Mouse (Mus musculus): ENCODE measurements around the gene Ilkap. TPM values are rescaled to one million over a fixed set of nuclear protein-coding genes. Genes with fewer than 3 reads are reported as not detected.

Ilkap gene
- polyA plus RNA-seq (2015; fragmentation: Nextera tagmentation; extraction: Ambion mirVana): 145 and 147 TPM in 2 replicates

DNA sequence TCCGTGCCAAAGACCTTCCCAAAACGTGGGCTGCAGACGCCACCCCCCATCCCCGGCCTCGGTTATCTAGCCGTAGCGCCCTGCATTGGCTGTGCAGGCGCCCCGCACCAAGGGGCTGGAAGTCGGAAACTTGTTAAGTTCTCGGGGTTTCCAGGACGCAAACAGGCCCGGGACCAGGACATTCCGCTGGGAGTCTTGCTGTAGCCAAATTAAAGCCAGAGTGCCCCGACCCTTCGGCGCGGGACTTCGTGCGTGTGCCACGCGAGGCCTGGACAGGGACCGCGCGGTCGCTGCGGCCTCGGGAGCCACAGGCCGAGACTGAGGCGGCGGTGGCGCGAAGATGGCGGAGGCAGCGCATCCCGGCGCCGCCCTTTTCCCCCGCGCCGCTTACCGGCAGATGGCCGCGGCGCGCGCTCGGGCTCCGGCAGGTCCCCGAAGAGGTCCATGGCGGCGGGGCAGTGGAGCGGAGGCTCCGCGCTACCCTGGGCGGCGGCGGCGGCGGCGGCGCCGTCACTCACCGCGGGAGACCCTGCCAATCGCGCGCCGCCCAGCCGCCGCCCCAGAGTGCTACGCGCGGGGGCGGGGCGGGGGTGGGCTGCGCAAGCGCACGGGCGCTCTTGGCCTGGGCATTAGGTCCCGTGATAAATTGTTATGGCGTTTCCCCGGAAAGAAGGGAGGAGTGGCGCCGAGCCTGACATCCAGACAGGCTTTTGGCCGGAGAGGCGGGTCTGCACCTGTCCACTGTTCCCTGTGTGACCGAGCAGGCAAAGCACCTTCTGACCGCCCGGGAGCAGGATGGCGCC, at the start of gene Ilkap:
Gene Ilkap, minus strand, starts transcription at position 556 of the 803 bp plus-strand sequence.
- Histone ChIP-seq H3K27ac (replicated peaks) (peak within 1 kb of the TSS; percentile 91), H3K4me2 (peak within 1 kb of the TSS; percentile 84), H3K4me1 (replicated peaks) (peaks cover 28% of the 10 kb centered on the region), H3K27me3 (no peaks in the 10 kb centered on the region), H3K4me3 (peak within 1 kb of the TSS; percentile 78), H3K36me3 (0 out of 2 replicates have a peak, but pooled peaks cover 12% of the 10 kb centered on the region), H3K9ac (peak within 1 kb of the TSS; percentile 75), H3K9me3 (no peaks in the 10 kb centered on the region)
- under 1% methylated on average over 66 of the region's 91 CpGs for WGBS
- ATAC-seq (ENCODE audit: low FRiP score, low read depth): peak; percentile 95

DNA sequence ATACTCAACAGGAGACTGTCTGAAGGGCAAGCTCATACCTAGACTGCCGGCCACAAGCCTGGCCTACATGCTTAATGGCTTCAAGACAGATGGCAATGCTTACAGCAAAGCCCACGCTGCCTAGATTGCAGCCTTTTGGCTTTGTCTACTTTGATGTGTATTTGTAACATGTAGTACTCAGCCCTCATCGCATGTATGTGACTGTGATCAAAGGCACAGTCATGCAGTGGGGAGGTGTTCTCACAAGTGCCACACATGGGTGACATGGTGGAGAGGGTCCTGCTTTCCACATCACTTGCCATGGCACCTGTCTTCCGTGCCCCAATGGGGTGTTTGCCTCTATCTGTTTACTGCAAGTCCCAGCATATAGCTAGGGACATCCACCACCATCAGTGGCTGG, 47.9 kb upstream of the Ilkap start:
- H3K27me3 ChIP-seq: no peaks in the 10 kb centered on the region
- H3K9ac ChIP-seq: no peak overlapping the region
- no peaks in the 10 kb centered on the region for H3K9me3 ChIP-seq
- no peak overlapping the region for H3K4me2 ChIP-seq
- WGBS: 93% methylated on average over 4 of the region's 4 CpGs
- H3K36me3 ChIP-seq: peaks cover 54% of the 10 kb centered on the region
- no peak overlapping the region for H3K27ac ChIP-seq (replicated peaks)
- H3K4me3 ChIP-seq: no peak overlapping the region
- H3K4me1 ChIP-seq (replicated peaks): no peaks in the 10 kb centered on the region
- no peak for ATAC-seq (ENCODE audit: low FRiP score, low read depth)

DNA sequence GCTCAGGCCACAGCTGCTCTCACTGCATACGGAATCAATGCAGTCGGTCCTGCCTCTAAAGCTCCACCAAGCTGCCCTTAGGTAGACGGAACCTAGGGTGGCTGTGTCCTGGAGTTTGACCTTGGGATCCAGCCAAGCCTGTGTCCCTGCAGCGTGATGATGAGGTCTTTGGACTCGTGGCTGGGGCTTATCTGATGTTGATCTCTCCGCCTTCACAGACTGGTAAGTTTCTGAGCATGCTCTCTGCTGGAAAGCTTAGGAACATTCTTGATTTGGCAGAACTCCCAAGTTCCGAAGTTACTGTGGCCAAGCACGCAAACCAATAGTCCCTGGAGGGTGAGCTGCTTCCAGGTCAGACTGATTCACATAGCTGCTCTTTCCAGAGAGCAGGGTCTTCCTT, 47.4 kb upstream of the Ilkap start:
- Histone ChIP-seq H3K4me1 (replicated peaks) (no peaks in the 10 kb centered on the region), H3K4me3 (no peak overlapping the region), H3K36me3 (peaks cover 54% of the 10 kb centered on the region), H3K4me2 (no peak overlapping the region), H3K9ac (no peak overlapping the region), H3K9me3 (no peaks in the 10 kb centered on the region), H3K27ac (replicated peaks) (no peak overlapping the region), H3K27me3 (no peaks in the 10 kb centered on the region)
- 74% methylated on average over 8 of the region's 8 CpGs for WGBS
- no peak for ATAC-seq (ENCODE audit: low FRiP score, low read depth)

DNA sequence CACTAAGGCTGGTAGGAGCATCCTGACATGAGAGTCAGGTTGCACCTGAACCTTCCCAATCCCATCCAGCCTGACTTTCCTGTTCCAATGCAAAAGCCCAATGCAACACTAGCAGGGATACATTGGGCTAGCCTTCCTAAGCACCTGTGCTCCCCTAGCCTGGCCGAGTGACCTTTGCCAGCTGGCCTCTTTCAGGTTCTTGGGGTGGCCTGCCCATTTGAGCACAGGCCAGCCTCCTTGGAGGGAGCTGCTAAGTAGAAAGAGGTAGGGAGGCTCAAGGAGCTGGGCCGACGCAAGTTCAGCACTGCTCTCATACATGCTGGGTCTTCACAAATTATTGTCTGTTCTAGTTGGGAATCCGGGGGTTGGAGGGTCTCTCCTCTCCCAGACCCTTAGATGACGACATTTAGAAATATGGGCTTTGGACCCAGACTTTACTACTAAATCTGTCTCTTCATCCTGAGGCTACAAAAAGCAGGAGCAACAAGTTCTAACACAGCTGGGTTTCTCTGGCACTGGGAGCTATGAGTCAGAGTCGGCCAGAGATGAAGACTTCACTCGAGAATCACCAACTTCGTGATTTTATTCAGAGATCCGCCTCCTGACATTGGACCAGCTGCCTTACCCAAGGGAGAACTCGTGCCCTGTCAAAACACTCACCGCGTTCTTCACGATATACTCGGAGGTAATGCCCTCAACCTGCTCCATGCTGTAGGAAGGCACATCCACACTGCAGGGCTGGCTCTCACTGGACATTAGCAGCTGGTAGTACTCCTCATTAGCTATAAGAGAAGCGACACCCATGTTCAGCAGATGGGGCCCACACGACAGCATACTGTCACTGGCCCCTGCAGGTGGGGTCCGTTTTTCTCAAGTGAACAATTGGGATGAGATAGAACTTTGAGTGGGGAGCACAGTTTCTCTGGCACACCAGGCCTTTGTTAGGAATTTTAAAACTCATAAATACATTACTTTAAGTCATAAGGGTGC, 46.5 kb upstream of the Ilkap start:
- H3K27ac ChIP-seq (replicated peaks): no peak overlapping the region
- WGBS: 93% methylated on average over 17 of the region's 17 CpGs
- H3K4me1 ChIP-seq (replicated peaks): no peaks in the 10 kb centered on the region
- no peak for ATAC-seq (ENCODE audit: low FRiP score, low read depth)
- H3K36me3 ChIP-seq: peaks cover 55% of the 10 kb centered on the region
- H3K9me3 ChIP-seq: no peaks in the 10 kb centered on the region
- H3K27me3 ChIP-seq: no peaks in the 10 kb centered on the region
- no peak overlapping the region for H3K4me3 ChIP-seq
- H3K4me2 ChIP-seq: no peak overlapping the region
- H3K9ac ChIP-seq: no peak overlapping the region

DNA sequence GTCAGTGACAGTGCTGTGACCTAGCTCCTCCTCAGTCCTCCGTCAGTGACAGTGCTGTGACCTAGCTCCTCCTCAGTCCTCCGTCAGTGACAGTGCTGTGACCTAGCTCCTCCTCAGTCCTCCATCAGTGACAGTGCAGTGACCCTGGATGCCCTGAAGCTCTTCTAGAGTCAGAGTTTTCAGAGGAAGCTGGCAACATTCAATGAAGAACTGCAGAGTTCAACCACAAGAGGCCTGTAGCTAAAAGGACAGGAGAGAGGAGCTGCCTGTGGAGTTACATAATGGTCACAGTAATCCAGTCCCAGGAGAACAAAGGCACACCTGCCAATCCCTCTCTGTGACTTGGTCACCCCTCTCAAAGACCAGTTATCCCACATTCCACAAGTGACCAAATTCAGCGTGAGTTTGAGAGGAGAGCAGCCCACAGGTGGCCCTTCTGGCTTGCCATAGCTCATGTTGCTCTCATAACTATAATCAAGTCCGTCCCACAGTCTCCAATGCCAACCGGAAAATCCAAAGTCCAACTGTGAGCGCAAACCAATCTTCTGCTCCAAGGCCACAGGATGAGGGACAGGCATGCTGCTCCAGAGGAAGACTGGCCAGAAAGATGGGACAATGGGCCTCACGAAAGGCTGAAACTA, 43.9 kb upstream of the Ilkap start:
- no peak for ATAC-seq (ENCODE audit: low FRiP score, low read depth)
- Histone ChIP-seq H3K4me1 (replicated peaks) (no peaks in the 10 kb centered on the region), H3K4me3 (no peak overlapping the region), H3K4me2 (no peak overlapping the region), H3K9ac (no peak overlapping the region), H3K27me3 (no peaks in the 10 kb centered on the region), H3K9me3 (no peaks in the 10 kb centered on the region), H3K27ac (replicated peaks) (no peak overlapping the region), H3K36me3 (peaks cover 48% of the 10 kb centered on the region)
- 76% methylated on average over 7 of the region's 7 CpGs for WGBS

DNA sequence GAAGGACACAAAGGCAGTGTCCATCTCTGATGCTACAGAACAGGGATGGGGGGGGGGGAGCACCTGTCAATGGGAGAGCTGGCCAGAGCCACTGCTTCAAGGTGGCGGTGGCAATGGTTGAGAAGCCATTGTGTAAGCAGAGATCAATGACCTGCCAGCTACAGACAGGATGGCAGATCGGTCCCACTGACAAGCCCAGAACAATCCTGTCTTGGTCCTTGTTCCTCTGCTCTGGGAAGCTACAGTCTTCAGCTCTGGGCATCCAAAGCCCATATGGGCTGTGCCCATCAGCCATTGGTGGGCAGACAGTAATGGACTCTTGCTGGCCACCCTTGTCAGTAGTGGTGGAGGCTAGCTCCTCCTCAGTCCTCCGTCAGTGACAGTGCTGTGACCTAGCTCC, 43.2 kb upstream of the Ilkap start:
- H3K36me3 ChIP-seq: peaks cover 42% of the 10 kb centered on the region
- WGBS: 96% methylated on average over 3 of the region's 3 CpGs

DNA sequence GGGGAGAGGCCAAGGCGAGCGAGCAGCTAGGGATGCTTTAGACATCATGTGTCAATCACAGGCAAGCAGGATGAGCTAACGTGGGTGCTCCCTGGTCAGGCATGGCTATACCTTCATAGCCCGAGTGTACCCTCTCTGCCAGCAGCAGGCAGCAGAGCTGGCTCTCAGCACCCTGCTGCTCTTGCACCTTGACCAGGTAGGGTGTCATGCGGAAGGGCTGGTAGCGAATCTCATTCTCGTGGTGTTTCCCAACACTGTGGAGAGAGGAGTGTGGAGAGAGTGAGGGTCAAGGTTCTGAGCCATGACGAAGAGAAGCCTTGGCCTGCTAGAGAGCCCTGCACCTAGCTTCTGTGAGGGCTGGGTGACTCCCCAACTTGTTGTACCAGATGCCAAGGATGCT, 41.2 kb upstream of the Ilkap start:
- H3K4me3 ChIP-seq: no peak overlapping the region
- H3K27me3 ChIP-seq: no peaks in the 10 kb centered on the region
- no peak overlapping the region for H3K27ac ChIP-seq (replicated peaks)
- H3K9ac ChIP-seq: no peak overlapping the region
- WGBS: 90% methylated on average over 8 of the region's 8 CpGs
- ATAC-seq (ENCODE audit: low FRiP score, low read depth): no peak
- H3K4me1 ChIP-seq (replicated peaks): peaks cover 17% of the 10 kb centered on the region
- peaks cover 29% of the 10 kb centered on the region for H3K36me3 ChIP-seq
- H3K9me3 ChIP-seq: no peaks in the 10 kb centered on the region
- no peak overlapping the region for H3K4me2 ChIP-seq

More for the DNA sequence above, 43.2 kb upstream of the Ilkap start:
- H3K4me1 ChIP-seq (replicated peaks): peaks cover 2% of the 10 kb centered on the region
- H3K9me3 ChIP-seq: no peaks in the 10 kb centered on the region
- no peak overlapping the region for H3K4me3 ChIP-seq
- H3K9ac ChIP-seq: no peak overlapping the region
- no peaks in the 10 kb centered on the region for H3K27me3 ChIP-seq
- no peak for ATAC-seq (ENCODE audit: low FRiP score, low read depth)
- no peak overlapping the region for H3K27ac ChIP-seq (replicated peaks)
- no peak overlapping the region for H3K4me2 ChIP-seq

DNA sequence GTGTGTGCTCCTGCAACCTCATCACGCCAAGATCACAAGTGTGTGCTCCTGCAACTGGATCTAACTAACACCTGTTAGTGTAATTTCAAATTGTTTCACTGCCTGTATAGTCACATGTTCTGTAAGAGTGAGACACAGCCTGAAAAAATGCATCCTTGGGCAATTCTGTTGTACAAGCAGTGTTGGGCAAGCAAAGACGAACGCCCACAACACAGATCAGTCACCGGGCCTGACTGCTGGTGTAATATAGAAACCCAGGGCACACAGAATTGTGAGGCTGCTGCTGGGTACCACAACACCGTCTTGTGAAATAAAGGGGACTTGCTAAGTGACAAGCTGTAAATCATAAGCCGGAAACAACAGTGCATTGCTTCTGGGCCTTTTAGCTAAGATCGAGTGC, 39.0 kb upstream of the Ilkap start:
- no peak overlapping the region for H3K27ac ChIP-seq (replicated peaks)
- no peak for ATAC-seq (ENCODE audit: low FRiP score, low read depth)
- no peak overlapping the region for H3K4me2 ChIP-seq
- WGBS: 93% methylated on average over 7 of the region's 7 CpGs
- H3K4me3 ChIP-seq: no peak overlapping the region
- H3K36me3 ChIP-seq: peaks cover 20% of the 10 kb centered on the region; the same call in 1 of the 2 replicates
- peaks cover 17% of the 10 kb centered on the region for H3K4me1 ChIP-seq (replicated peaks)
- no peaks in the 10 kb centered on the region for H3K27me3 ChIP-seq
- H3K9me3 ChIP-seq: no peaks in the 10 kb centered on the region
- no peak overlapping the region for H3K9ac ChIP-seq

DNA sequence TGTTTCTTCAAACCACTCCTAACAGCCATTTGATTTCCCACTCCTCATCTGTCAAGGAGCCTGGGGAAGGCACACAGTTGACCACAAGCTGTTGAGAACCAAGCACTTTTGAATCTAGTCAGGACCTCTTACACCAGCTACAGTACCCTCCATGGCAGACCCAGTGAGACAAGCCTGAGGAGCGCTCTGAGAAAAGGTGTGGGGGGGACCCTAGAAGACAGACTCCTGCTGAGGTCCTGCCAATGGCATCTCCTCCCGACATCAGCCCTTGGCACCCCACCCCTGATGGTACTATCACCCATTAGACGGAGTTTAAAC, 38.4 kb upstream of the Ilkap start:
- peaks cover 17% of the 10 kb centered on the region for H3K4me1 ChIP-seq (replicated peaks)
- 92% methylated on average over 3 of the region's 3 CpGs for WGBS
- no peak overlapping the region for H3K9ac ChIP-seq
- no peak overlapping the region for H3K4me2 ChIP-seq
- H3K27ac ChIP-seq (replicated peaks): no peak overlapping the region
- H3K9me3 ChIP-seq: no peaks in the 10 kb centered on the region
- no peak for ATAC-seq (ENCODE audit: low FRiP score, low read depth)
- H3K36me3 ChIP-seq: peaks cover 21% of the 10 kb centered on the region; the same call in 1 of the 2 replicates
- no peak overlapping the region for H3K4me3 ChIP-seq
- H3K27me3 ChIP-seq: no peaks in the 10 kb centered on the region

DNA sequence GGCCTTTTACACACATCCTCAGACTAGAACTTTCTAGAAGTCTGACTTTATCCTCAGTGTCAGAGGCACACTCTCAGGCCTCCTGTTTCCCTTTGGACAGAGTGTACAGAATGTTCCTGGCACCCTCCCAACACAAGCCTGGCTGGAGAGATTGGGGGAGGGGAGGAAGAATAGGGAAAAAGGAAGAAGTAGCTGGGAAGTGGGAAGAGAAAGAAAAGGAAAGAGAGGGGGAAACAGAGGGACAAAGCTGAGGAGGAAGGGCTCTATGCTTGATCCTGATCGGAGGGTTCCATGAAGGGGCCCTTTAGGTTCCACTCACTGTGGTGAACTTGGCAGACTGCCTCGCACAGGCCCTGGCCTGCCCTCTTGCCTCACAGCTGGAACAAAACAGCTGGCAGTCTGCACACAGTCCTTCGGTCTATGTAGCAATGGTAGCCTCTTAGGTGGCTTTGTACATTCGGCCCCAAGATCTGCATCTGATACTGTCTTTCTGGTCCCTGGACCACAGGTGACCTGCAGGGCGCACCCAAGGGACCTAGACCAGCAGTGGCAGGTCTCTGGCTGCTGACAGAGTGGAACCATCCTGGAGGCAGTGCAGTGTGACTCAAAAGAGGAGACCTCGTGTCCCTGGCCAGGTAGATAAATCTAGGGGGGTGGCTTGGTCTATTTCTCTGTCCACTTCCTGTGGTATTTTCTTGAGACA, 37.9 kb upstream of the Ilkap start:
- Histone ChIP-seq H3K27ac (replicated peaks) (no peak overlapping the region; the same call in 1 of the 2 replicates), H3K4me1 (replicated peaks) (peaks cover 17% of the 10 kb centered on the region), H3K4me2 (no peak overlapping the region), H3K27me3 (no peaks in the 10 kb centered on the region), H3K9me3 (no peaks in the 10 kb centered on the region), H3K4me3 (no peak overlapping the region), H3K36me3 (peaks cover 26% of the 10 kb centered on the region; the same call in 1 of the 2 replicates), H3K9ac (no peak overlapping the region)
- WGBS: 61% methylated on average over 6 of the region's 6 CpGs
- ATAC-seq (ENCODE audit: low FRiP score, low read depth): no peak

DNA sequence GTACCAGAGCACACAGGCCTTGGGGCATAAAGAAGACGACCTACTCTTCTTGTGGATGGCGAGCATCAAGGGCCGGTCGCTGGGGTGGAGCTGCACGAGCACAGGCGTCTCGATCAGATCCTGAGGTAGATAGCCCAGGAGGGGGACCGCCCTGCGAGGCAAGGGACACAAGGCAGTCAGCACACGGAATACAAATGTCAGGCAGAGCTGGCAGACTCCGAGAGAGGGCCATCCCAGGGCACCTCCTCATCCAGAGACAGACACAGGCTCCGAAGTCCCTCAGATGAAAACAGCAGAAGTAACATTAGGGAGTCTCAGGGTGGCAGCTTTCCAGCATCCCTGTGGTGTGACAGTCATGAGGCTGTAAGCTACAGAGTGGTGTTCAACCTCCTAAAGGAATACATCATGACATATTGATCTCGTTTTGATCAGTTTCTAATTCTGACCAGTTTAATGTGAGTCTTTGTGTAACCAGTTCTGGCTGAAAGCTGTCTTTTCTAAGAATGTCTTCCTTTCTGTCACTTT, 37.1 kb upstream of the Ilkap start:
- Histone ChIP-seq H3K27ac (replicated peaks) (no peak overlapping the region; the same call in 1 of the 2 replicates), H3K4me2 (no peak overlapping the region), H3K4me1 (replicated peaks) (peaks cover 17% of the 10 kb centered on the region), H3K9me3 (no peaks in the 10 kb centered on the region), H3K4me3 (no peak overlapping the region), H3K9ac (no peak overlapping the region), H3K36me3 (peaks cover 28% of the 10 kb centered on the region; the same call in 1 of the 2 replicates), H3K27me3 (no peaks in the 10 kb centered on the region)
- WGBS: 78% methylated on average over 13 of the region's 13 CpGs
- ATAC-seq (ENCODE audit: low FRiP score, low read depth): no peak

Data from hindbrain, embryonic 15.5 days (tissue).